Mouse (Mus musculus) natural killer cell, adult 2 months (primary cell): ENCODE measurements around the gene Jkamp.

ENCODE experiments used
- DNase-seq, 2 experiments: peaks; one replicate each; pipeline ENCODE4 v3.0.0; 2022; ENCODE audit warnings: low spot score in 2 of 2

The Jkamp gene

DNA sequence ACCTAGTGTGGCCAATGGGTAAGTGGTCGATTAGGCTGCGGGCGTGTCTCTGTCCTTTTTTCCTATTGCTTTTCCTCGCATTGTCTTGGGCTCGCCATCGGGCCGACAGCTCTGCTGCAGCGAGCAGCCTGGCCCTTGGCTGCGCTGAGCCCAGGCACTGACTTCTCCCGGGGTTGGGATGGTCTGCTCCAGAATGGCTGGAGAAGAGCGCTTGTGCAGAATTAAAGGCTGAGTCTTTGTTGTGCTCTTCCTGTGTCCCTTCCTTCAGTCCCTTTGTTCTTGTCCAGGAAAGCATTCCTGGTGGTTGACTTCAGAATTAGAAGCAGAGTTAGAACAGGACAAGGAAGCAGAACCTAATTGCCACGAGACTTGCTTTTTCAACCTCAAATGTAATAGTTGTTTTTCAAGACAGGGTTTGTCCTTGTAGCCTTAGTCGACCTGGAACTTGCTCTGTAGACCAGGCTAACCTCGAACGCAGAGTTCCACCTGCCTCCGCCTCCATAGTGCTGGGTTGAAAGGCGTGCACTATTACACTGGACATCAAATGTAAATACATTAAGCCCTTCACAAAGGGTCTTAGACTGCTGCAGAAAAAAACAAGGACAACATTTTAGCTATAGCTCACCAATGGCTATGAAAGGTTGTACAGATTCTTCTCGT lies 907 bp downstream of the Jkamp start:
- DNase-seq: peak in 1 of 2 experiments; percentile 7

DNA sequence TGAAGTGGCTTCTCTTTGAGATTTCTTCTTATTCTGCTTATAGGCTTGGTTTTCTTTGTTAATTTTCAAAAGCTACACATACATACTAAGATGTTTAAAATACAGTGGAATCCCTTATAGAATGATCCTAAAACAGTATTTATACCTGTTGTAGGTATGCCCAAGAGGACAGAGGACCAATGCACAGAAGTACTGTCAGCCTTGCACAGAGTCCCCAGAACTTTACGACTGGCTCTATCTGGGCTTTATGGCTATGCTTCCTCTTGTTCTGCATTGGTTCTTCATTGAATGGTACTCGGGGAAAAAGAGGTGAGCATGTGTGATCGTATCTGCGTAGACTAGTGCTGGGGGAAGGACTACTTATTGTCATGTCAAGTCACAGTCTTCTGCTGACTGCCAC lies 4.4 kb downstream of the Jkamp start:
- DNase-seq: no peak

DNA sequence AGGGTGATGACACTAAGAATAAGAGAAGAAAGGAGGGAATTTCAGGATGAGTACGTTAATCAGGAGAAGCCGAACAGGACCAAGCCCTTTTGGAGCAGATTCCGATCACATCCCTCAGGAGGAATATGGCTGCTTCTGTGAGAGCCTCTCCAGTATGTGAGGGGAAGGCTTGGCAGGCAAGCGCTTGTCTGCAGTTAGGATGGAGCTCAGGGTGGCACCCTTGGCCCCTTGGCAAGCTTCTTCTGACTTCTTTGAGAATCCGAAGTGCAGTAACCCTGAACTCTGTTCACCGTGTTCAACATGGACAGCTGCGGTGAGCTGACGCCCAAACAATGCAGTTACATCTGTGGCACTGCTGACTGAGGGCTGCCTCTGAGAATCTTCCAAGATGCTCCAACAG lies 11.6 kb downstream of the Jkamp start:
- DNase-seq: no peak

DNA sequence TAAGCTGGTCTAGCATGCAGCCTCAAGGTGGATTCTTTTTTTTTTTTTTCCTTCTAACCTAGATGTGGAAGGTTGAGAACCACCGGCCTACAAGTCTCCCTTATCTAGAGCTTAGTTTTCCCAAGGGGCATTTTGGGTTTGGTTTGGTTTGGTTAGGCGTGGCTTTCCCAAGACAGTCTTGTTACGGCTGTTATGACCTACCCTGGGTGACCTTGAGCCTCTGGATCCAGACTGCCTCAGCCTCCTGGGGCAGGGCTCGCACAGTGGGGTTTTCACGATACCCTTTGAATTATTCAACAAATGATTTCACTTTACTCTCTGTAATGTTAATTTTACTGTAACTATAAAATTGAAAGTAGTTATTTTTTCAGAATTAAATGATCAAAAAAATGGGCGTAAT lies 17.4 kb downstream of the Jkamp start:
- DNase-seq: no peak

DNA sequence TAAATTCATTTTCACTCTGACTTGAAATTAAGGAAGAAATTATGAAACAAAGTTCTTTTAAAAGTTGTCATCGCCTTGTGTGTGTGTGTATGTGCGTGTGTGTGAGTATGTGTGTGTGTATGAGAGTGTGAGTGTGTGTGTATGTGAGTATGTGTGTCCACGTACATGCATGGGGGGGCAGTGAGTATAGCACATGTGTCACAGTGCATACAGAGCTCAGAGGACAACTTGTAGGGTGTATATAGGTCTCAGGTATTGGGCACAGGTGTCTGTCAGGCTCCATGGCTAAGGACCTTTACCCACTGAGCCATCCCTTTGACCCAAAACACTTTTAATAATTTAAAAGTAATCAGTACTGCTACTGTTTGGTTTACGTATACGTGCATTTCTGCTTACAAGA lies 18.6 kb downstream of the Jkamp start:
- no peak for DNase-seq

DNA sequence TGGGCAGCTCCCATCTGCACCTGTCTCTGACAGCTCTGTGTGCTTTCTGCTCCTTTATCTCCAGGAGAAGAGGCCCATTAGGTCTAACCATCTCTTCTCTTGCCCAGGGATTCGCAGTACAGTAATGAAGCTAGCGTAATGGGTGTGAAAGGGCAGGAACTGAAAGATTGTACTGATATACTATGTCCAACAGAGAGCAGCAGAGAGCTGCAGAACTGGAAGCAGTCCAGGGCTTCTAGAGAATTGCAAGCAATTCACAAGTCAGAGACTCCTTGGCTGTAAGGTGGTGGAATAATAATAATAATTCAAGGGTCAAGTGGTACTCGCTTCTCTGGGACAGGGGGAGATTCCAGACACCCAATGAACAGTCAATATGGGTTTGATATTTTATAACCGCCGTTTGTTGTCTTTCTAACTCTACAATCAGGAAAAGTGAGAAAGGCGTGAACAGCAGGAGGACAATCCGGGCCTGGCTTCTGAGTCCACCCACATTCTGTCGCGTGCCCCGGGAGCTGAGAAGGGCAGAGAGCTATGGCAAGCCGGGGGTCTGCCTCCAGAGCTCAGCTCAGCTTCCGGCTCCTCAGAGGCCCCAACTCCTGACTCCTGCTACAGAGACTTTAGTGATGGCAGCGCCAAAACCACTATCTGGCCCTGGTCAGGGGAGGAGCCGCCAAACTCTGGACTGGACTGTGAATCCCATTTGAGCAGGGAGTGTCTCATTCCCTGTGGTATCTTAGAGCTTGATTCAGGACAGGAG lies 19.3 kb downstream of the Jkamp start:
- peak; percentile 22 to 34 for DNase-seq

DNA sequence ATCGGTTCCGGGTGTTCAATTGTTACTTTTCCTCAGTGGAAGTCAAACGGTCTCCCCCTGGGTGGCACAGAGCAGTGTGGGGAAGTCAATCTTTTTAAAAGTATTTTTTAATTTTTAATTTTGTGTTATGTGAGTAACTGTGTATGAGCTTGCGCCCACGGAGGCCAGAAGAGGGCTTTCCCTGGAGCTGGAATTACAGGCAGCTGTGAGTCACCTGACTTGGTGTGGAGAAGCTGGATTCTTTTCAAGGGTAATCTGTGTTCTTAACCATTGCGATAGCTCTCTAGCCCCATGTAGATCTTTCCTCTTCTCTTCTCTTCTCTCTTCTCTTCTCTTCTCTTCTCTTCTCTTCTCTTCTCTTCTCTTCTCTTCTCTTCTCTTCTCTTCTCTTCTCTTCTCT lies 29.7 kb downstream of the Jkamp start:
- DNase-seq: no peak

DNA sequence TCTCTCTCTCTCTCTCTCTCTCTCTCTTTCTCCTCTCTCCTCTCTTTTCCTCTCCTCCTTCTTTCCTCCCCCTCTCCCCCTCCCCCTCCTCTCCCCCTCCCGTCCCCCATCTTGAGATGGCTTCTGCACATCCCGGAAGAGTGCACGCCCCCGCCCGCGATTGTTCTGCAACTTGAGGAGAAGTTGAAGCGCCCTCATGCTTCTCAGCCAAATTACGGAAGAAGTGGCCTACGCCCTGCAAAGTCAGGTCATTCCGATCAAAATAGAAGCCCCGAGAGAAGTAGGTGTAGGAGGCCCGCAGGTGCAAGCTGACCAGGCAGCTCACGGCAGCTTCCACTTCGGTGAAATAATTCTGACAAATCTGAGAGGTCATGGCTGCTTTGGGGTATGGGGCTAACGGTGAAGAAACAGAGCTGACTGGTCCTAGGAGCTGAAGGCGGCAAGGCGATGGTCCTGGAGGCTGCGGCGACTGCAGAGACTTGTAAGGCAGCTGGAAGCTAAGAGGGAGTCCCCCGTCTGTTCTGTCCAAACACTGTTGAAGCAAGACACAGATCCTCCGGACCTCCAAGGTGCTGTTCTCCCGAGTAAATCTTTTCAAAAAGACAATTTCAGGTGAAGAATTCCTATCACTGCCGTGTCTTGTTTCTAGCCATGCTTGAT lies 30.4 kb downstream of the Jkamp start:
- DNase-seq: no peak

DNA sequence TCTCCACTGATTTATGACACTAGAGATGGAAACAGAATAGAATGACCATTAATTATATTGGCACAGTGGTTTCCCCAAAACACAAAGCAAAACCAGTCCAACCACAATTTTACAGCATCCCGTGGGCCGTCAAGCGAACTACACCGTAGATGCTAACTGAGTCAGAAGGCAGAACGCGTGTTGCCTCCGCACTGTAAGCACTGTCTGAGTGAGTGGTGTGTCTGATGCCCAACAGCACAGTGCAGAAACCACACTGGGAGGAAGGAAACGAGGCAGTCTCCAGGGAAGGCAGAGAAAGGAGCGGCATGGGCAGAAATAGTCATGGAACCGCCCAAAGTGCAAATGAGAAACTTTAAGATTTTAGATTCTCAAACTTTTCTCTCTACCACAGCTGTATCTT lies 43.8 kb downstream of the Jkamp start:
- no peak for DNase-seq

DNA sequence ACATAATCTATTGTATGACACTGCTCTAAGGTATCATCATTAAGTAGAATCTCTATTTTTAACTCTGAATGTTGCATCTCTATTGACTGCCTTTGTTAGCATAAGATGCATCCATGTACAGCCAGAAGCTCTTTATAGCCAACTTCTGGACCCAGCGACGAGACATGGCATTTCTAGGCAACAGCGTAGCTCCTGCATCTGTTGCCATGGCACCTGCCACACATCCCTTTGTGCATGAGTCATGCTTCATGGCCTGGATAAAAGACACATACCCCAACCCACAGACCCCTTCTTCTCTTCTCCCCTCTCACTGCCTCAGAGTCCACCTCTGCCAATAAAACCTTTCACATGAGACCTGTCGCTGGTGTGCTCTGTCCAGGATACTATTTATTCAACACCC lies 65.4 kb downstream of the Jkamp start:
- DNase-seq: no peak
